Mouse (Mus musculus) MEL (cell line): ENCODE measurements around the gene Gtse1. TPM values are rescaled to one million over a fixed set of nuclear protein-coding genes. Genes with fewer than 3 reads are reported as not detected.
"Not testable (repeated sequence)": the region's sequence is repeated elsewhere in the genome, so short reads cannot be mapped to it uniquely, and the experiment has no call there.

Experiments
- DNase-seq: peaks from one replicate; pipeline ENCODE4 v3.0.0; 2011; ENCODE audit warnings: low read depth, low spot score
- H3K27ac ChIP-seq: 2 replicates; pipeline ENCODE4 v1.5.1; 2012; ENCODE audit warnings: low read depth, mild to moderate bottlenecking, control low read depth, low read length, moderate library complexity; ENCODE audit not compliant: control insufficient read depth
- H3K27me3 ChIP-seq, 2 experiments: fragments of 150-350 bp in 1 of 2; sonication (generic) in 1 of 2; 2 replicates each; pipeline ENCODE4 v1.6.1; 2012; ENCODE audit warnings: low read length in 2 of 2, mild to moderate bottlenecking in 2 of 2, improper control_type of control experiment in 1 of 2, moderate library complexity in 1 of 2; ENCODE audit not compliant: insufficient read depth in 2 of 2, control insufficient read depth in 1 of 2
- H3K36me3 ChIP-seq, 2 experiments: 2 replicates each; pipeline ENCODE4 v1.6.1; 2012 to 2014; ENCODE audit warnings: low read length in 2 of 2, improper control_type of control experiment in 1 of 2, inconsistent platforms in 1 of 2, mild to moderate bottlenecking in 1 of 2; ENCODE audit not compliant: insufficient read depth in 2 of 2, control insufficient read depth in 1 of 2
- H3K4me1 ChIP-seq, 2 experiments: fragments of 150-350 bp in 1 of 2; sonication (generic) in 1 of 2; 2 replicates each; pipeline ENCODE4 v1.6.1; 2012; ENCODE audit warnings: low read length in 2 of 2, improper control_type of control experiment in 1 of 2, mild to moderate bottlenecking in 1 of 2; ENCODE audit not compliant: insufficient read depth in 2 of 2, control insufficient read depth in 1 of 2
- H3K4me3 ChIP-seq, 2 experiments: fragments of 150-350 bp in 1 of 2; sonication (generic) in 1 of 2; 2 replicates each; pipeline ENCODE4 v1.5.1; 2012; ENCODE audit warnings: low read depth in 2 of 2, low read length in 2 of 2, mild to moderate bottlenecking in 2 of 2, moderate library complexity in 2 of 2, control low read depth in 1 of 2, improper control_type of control experiment in 1 of 2; ENCODE audit not compliant: control insufficient read depth in 1 of 2, insufficient read depth in 1 of 2
- H3K79me2 ChIP-seq: 2 replicates; pipeline ENCODE4 v1.6.1; 2012; ENCODE audit warnings: mild to moderate bottlenecking, low read length, moderate library complexity; ENCODE audit not compliant: control insufficient read depth, poor library complexity, insufficient read depth
- H3K9ac ChIP-seq: 2 replicates; pipeline ENCODE4 v1.6.1; 2012; ENCODE audit warnings: low read depth, mild to moderate bottlenecking, control low read depth, low read length, moderate library complexity; ENCODE audit not compliant: control insufficient read depth, poor library complexity, severe bottlenecking
- H3K9me3 ChIP-seq: fragments of 150-350 bp; sonication (generic); replicated peaks from 2 replicates; pipeline ENCODE4 v1.6.1; 2012; ENCODE audit warnings: mild to moderate bottlenecking, low read length, improper control_type of control experiment, moderate library complexity; ENCODE audit not compliant: insufficient read depth
- BHLHE40 ChIP-seq: IDR thresholded peaks from 2 replicates; pipeline ENCODE4 v1.6.1; 2012; ENCODE audit warnings: low read depth, mild to moderate bottlenecking, inconsistent platforms, low read length, improper control_type of control experiment, borderline replicate concordance
- CTCF ChIP-seq, 3 experiments: IDR thresholded peaks in 2 of 3; conservative IDR thresholded peaks in 1 of 3; 2 replicates each; pipeline ENCODE4 v1.5.1; 2011 to 2012; ENCODE audit warnings: low read length in 3 of 3, low read depth in 2 of 3, mild to moderate bottlenecking in 2 of 3, improper control_type of control experiment in 1 of 3, inconsistent platforms in 1 of 3, mixed read lengths in 1 of 3, moderate library complexity in 1 of 3; ENCODE audit not compliant: control insufficient read depth in 1 of 3, insufficient read depth in 1 of 3, poor library complexity in 1 of 3, severe bottlenecking in 1 of 3
- GABPA ChIP-seq: IDR thresholded peaks from 2 replicates; pipeline ENCODE4 v1.6.1; 2012; ENCODE audit warnings: low read depth, mild to moderate bottlenecking, inconsistent platforms, low read length, improper control_type of control experiment, moderate library complexity
- MEF2A ChIP-seq: IDR thresholded peaks from 2 replicates; pipeline ENCODE4 v1.6.1; 2014; ENCODE audit warnings: low read depth, mild to moderate bottlenecking, inconsistent platforms, low read length, improper control_type of control experiment; ENCODE audit not compliant: poor library complexity, insufficient replicate concordance, severe bottlenecking; ENCODE audit errors: extremely low read depth
- POLR2A ChIP-seq, 2 experiments: IDR thresholded peaks; 2 replicates each; pipeline ENCODE4 v1.6.1; 2011 to 2012; ENCODE audit warnings: low read length in 2 of 2, mild to moderate bottlenecking in 2 of 2, control low read depth in 1 of 2, improper control_type of control experiment in 1 of 2, low read depth in 1 of 2, moderate library complexity in 1 of 2; ENCODE audit not compliant: control insufficient read depth in 1 of 2, insufficient read depth in 1 of 2, poor library complexity in 1 of 2
- RAD21 ChIP-seq: IDR thresholded peaks from 2 replicates; pipeline ENCODE4 v1.6.1; 2011; ENCODE audit warnings: mild to moderate bottlenecking, low read depth, low read length, improper control_type of control experiment
- SMC3 ChIP-seq: IDR thresholded peaks from 2 replicates; pipeline ENCODE4 v1.6.1; 2011; ENCODE audit warnings: low read depth, low read length, improper control_type of control experiment
- TBP ChIP-seq: IDR thresholded peaks from 2 replicates; pipeline ENCODE4 v1.8.0; 2011; ENCODE audit warnings: low read depth, low read length, improper control_type of control experiment
- USF1 ChIP-seq: IDR thresholded peaks from 2 replicates; pipeline ENCODE4 v1.6.1; 2014; ENCODE audit warnings: low read depth, mild to moderate bottlenecking, inconsistent platforms, low read length, improper control_type of control experiment, moderate library complexity
- USF2 ChIP-seq, 2 experiments: IDR thresholded peaks; 2 replicates each; pipeline ENCODE4 v1.6.1; 2011 to 2012; ENCODE audit warnings: improper control_type of control experiment in 2 of 2, low read length in 2 of 2, borderline replicate concordance in 1 of 2, inconsistent platforms in 1 of 2, low read depth in 1 of 2, mild to moderate bottlenecking in 1 of 2; ENCODE audit not compliant: insufficient read depth in 1 of 2
- ZC3H11A ChIP-seq: IDR thresholded peaks from 2 replicates; pipeline ENCODE4 v1.6.1; 2012; ENCODE audit warnings: low read depth, mild to moderate bottlenecking, inconsistent platforms, low read length, improper control_type of control experiment
- polyA plus RNA-seq, 2 experiments: library from polyadenylated mRNA; stranded (reverse) in 1 of 2; unstranded in 1 of 2; fragments of >175 nt in 1 of 2; fragments of >200 nt in 1 of 2; gene quantifications; 2 replicates each; pipeline versions ENCODE4 v1.2.1 to v1.2.4; 2012; ENCODE audit warnings: low replicate concordance in 2 of 2, low read depth in 1 of 2; ENCODE audit not compliant: insufficient read length in 2 of 2, insufficient read depth in 1 of 2, missing spikeins in 1 of 2
- total RNA-seq: library from RNA; depleted of rRNA; stranded (reverse); fragments of 300-350 nt; gene quantifications from 2 replicates; pipeline ENCODE4 v1.2.3, GENCODE M21; 2012

Gene Gtse1
- total and polyA plus RNA-seq, 3 experiments = 22.6 to 38.3 TPM; not detected in 1

DNA sequence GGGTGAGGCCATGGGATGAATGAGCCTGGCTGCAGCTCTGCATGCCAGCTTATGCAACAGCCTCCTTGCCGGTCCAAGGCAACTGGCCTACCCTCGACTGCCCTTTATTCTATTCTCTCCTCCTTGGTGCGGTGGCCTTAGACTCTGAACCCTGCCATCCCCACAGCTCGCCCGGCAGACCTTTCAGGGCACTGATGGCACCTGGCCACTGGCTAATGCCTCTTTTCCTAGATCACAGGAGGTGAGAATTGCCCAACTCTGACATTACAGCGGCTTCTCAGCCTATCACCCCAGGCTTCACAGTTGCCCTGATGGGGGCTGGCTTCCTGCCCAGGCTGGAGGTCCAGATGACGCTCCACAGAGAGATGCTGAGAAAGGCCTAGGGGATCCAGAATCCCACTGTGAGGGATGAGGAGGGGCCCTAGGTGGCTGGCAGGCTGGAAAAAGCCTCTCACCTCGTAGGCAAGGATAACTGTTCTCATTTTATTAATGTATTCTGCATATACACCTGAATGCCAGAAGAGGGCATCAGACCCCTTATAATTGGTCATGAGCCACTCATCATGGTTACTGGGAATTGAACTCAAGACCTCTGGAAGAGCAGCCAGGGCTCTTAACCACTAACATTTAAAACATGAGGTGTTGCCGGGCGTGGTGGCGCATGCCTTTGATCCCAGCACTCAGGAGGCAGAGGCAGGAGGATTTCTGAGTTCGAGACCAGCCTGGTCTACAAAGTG lies 7.7 kb upstream of the Gtse1 start:
- H3K36me3 ChIP-seq = no peaks in the 10 kb centered on the region
- peak in 2 of 3 experiments; percentile 41 to 57; a peak in 3 of 6 replicates for TF ChIP-seq CTCF (IDR thresholded peaks at IDR 0.05 in 2 of 3, conservative IDR thresholded peaks at IDR 0.05 in 1 of 3; ENCODE audit: control insufficient read depth in 1 of 3, insufficient read depth in 1 of 3, low read depth in 2 of 3, low read length in 3 of 3, poor library complexity in 1 of 3, severe bottlenecking in 1 of 3)
- peak; percentile 38 for TF ChIP-seq SMC3
- no peak for TF ChIP-seq USF1
- TF ChIP-seq ZC3H11A = peak; percentile 37
- peak; percentile 57 for TF ChIP-seq RAD21
- no peaks in the 10 kb centered on the region for H3K4me1 ChIP-seq
- no peaks in the 10 kb centered on the region for H3K27me3 ChIP-seq
- no peaks in the 10 kb centered on the region for H3K9me3 ChIP-seq
- no peak overlapping the region for H3K4me3 ChIP-seq
- DNase-seq = peak; percentile 38
- H3K9ac ChIP-seq = no peak overlapping the region
- no peak overlapping the region for H3K27ac ChIP-seq
- H3K79me2 ChIP-seq = no peaks in the 10 kb centered on the region

GRCm38 (mm10) chr15:85858980-85859489 lies 510 bp upstream of the Gtse1 start:
- Histone ChIP-seq H3K27ac (no peak overlapping the region), H3K79me2 (peaks cover 18% of the 10 kb centered on the region), H3K36me3 (peaks cover 3 to 8% of the 10 kb centered on the region in 2 experiments; a peak in 3 of 4 replicates), H3K4me1 (peaks cover 0 to 7% of the 10 kb centered on the region in 2 experiments; a peak in 1 of 4 replicates), H3K27me3 (no peaks in the 10 kb centered on the region), H3K9ac (peak overlapping the region; percentile 79), H3K4me3 (peak overlapping the region; percentile 73 to 85), H3K9me3 (no peaks in the 10 kb centered on the region)
- no peak for DNase-seq
- TF ChIP-seq TBP = no peak
- TF ChIP-seq BHLHE40 = no peak
- no peak for TF ChIP-seq GABPA
- TF ChIP-seq USF2 (IDR thresholded peaks at IDR 0.05; ENCODE audit: borderline replicate concordance in 1 of 2, insufficient read depth in 1 of 2, low read depth in 1 of 2, low read length in 2 of 2) = no peak
- no peak for TF ChIP-seq MEF2A
- TF ChIP-seq SMC3 = no peak
- TF ChIP-seq POLR2A (IDR thresholded peaks at IDR 0.05; ENCODE audit: control insufficient read depth in 1 of 2, insufficient read depth in 1 of 2, low read depth in 1 of 2, low read length in 2 of 2, poor library complexity in 1 of 2) = no peak; a peak in 1 of 4 replicates

DNA sequence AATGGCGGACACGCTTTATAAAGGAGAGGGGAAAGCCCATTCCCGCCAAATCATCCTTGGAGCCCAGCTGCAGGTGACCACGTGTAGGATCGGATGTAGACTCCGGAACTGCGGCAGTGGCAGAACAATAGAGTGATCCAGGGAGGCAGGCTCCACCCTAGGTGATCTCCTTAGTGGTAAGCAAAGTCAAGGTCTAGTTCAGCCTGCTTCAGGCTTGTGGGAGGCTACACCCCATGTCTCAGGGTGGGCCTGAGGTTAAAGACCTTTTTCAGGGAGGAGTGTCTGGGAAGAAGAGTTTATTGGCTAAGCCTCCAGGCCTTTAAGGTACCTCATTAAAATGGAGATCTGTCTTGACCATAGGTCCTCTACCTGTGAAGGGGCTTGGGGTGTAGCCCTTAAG lies 6.4 kb downstream of the Gtse1 start:
- H3K27me3 ChIP-seq, H3K27ac ChIP-seq, H3K4me1 ChIP-seq, DNase-seq, H3K9ac ChIP-seq, H3K79me2 ChIP-seq, H3K9me3 ChIP-seq, H3K4me3 ChIP-seq: not testable (repeated sequence)
- peaks cover 0 to 10% of the 10 kb centered on the region in 2 experiments; a peak in 2 of 4 replicates for H3K36me3 ChIP-seq
